Mouse (Mus musculus) cerebellum, adult 2 months (tissue): Measurements from ENCODE around the gene Cdh23. TPM values are rescaled to one million over a fixed set of nuclear protein-coding genes. Genes with fewer than 3 reads are reported as not detected.
A peak's percentile ranks its signal among the peaks of the same experiment; 100 is the strongest.

Source experiments
- DNase-seq, 2 experiments: peaks; one replicate each; pipeline ENCODE4 v3.0.0; 2021
- H3K27ac ChIP-seq: fragments of 200-500 bp; 2 replicates; pipeline ENCODE4 v1.5.1; 2012; ENCODE audit warnings: low read length, control low read depth, inconsistent platforms; ENCODE audit not compliant: insufficient read depth
- H3K27me3 ChIP-seq: fragments of 200-500 bp; 2 replicates; pipeline ENCODE4 v1.6.1; 2012; ENCODE audit warnings: inconsistent platforms, mild to moderate bottlenecking, low read length, moderate library complexity; ENCODE audit not compliant: control insufficient read depth, insufficient read depth
- H3K4me1 ChIP-seq: fragments of 200-500 bp; 2 replicates; pipeline ENCODE4 v1.6.1; 2011; ENCODE audit warnings: low read length; ENCODE audit not compliant: control insufficient read depth, insufficient read depth
- H3K4me3 ChIP-seq: fragments of 200-500 bp; replicated peaks from 2 replicates; pipeline ENCODE3; 2011; ENCODE audit warnings: mild to moderate bottlenecking, low read depth, low read length, control low read depth; ENCODE audit not compliant: insufficient read depth
- CTCF ChIP-seq: fragments of 200-500 bp; IDR thresholded peaks from 2 replicates; pipeline ENCODE4 v1.5.1; 2011; ENCODE audit warnings: low read depth, mild to moderate bottlenecking, control low read depth, low read length, moderate library complexity, borderline replicate concordance; ENCODE audit not compliant: insufficient read depth
- POLR2A ChIP-seq: fragments of 200-500 bp; IDR thresholded peaks from 2 replicates; pipeline ENCODE4 v1.6.1; 2011; ENCODE audit warnings: low read length, control low read depth, borderline replicate concordance; ENCODE audit not compliant: insufficient read depth
- WGBS: fragments of 180-500 bp; shearing (Covaris S2); methylation state at CpG from one replicate; pipeline ENCODE4 v1.1.7; 2018; 5-methylcytosine and 5-hydroxymethylcytosine counted together
- polyA plus RNA-seq: library from polyadenylated mRNA; depleted of rRNA; stranded (reverse); fragments of >200 nt; gene quantifications from 2 replicates; pipeline ENCODE4 v1.2.3, GENCODE M21; 2012

Gene Cdh23
- polyA plus RNA-seq, 1 experiment = 2.7 TPM

DNA sequence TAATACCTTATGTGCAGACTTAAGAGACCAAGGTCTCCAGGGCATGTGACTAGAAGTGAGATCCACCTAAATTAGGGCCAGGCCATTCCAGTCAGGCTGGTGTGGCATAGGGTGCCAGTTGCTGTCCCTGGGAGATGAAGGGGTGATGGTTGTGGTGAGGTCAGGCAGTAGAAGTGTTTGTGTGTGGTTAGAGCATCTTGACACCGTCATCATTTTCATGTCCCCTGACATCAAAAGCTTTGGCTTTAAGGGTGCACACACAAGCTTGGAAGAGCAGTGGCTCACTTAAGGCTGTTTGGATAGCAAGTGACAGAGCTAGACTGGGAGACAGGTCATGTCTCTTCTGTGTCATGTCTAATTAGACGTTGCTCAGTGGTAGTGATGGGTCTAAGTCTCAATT is 408.6 kb downstream of the Cdh23 start:
- Histone ChIP-seq H3K27ac (no peak overlapping the region), H3K4me3 (no peak overlapping the region), H3K27me3 (no peaks in the 10 kb centered on the region), H3K4me1 (peaks cover 58% of the 10 kb centered on the region)
- no peak for DNase-seq
- no peak for TF ChIP-seq POLR2A
- WGBS = 41% methylated on average over 2 of the region's 2 CpGs

DNA sequence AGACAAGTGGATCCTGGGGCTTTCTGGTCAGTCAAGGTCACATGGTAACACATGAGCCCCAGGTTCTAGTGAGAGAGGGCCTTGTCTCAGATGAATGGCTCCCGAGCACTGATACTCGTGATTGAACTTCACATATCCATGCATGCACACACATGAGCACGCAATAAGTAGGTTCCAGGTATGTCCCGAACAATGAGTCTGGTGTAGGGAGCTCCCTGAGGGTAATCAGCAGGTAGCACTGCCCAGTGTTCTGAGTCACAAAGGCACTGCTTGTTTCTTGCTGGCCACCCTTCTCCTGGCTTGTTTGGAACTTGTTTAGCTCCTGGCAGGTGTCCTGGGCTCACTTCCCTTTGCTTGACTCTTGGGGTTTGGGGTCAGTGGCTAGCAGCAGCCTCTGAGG is 409.1 kb downstream of the Cdh23 start:
- Histone ChIP-seq H3K27me3 (no peaks in the 10 kb centered on the region), H3K27ac (no peak overlapping the region), H3K4me3 (no peak overlapping the region), H3K4me1 (peaks cover 62% of the 10 kb centered on the region)
- WGBS = 64% methylated on average over 4 of the region's 4 CpGs
- no peak for TF ChIP-seq POLR2A
- TF ChIP-seq CTCF = no peak
- DNase-seq = no peak

GRCm38 (mm10) chr10:60286546-60286945 is 409.7 kb downstream of the Cdh23 start:
- no peak overlapping the region; the same call in 1 of the 2 replicates for H3K27ac ChIP-seq
- H3K27me3 ChIP-seq = no peaks in the 10 kb centered on the region
- TF ChIP-seq CTCF (no peak), POLR2A (no peak)
- peaks cover 66% of the 10 kb centered on the region for H3K4me1 ChIP-seq
- H3K4me3 ChIP-seq = no peak overlapping the region
- DNase-seq = no peak
- WGBS = 21% methylated on average over 7 of the region's 7 CpGs

DNA sequence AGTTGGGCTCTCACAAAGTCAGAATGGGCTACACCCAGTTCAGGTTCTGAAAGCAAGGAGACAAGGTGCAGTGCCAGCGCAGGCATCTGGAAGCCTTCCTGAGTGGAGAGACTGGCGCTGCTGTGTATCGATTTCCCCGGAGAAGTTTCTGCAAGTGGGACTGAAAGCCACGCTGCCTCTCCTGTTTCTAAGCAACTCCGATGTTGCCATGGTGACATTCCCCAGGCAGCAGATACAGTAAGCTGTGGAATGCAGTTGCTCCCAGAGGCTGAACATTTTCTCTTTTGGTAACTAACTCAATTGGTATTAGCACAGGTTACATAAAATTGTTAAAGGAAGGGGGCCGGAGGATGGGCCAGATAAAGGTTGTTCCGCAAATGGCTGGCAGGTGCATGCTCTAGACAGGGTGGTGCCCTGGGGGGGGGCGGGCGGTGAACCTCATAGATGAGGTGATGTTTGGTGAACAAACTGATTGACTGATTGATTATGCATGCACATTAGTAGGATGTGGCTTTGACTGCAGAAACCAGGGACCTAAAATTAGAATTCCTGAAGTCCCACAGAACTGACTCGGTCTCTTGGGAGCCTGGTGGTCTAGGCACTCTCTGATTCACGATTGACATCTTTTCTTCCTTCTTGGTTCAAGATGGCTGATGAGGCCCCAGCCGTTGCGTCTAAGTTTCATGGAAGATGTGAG is 410.5 kb downstream of the Cdh23 start:
- Histone ChIP-seq H3K4me3 (peak overlapping the region; percentile 25), H3K4me1 (peaks cover 69% of the 10 kb centered on the region), H3K27ac (peak overlapping the region; percentile 33; the same call in 1 of the 2 replicates), H3K27me3 (no peaks in the 10 kb centered on the region)
- TF ChIP-seq CTCF = no peak
- no peak for TF ChIP-seq POLR2A
- peak in 1 of 2 experiments; percentile 58 for DNase-seq
- 39% methylated on average over 14 of the region's 14 CpGs for WGBS

GRCm38 (mm10) chr10:60285183-60285582 is 411.1 kb downstream of the Cdh23 start:
- Histone ChIP-seq H3K4me1 (peaks cover 69% of the 10 kb centered on the region), H3K27ac (peak overlapping the region; percentile 12; the same call in 1 of the 2 replicates), H3K4me3 (peak overlapping the region; percentile 25), H3K27me3 (no peaks in the 10 kb centered on the region)
- 24% methylated on average over 8 of the region's 8 CpGs for WGBS
- DNase-seq = no peak
- TF ChIP-seq POLR2A (no peak), CTCF (no peak)

DNA sequence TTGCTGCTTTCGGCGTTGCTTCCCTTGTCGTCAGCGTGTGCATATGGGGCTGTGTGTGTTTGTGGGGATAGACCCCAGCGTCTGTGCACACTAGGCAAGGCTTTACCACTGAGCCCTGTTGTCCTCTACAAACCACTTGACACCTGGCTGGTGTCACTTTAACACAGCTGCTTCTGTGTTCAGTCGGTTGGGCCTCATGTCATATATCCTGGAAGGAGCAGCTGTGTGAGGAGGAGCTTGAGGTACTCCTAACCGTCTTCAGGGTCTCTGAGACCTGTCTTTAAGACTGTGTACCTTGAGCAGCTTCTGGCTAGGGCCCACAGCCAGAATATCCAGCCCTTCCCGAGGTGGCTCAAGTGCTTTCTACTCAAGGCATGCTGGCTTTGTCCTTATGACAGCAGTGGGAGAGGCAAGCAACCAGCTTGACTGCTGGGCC is 411.6 kb downstream of the Cdh23 start:
- DNase-seq = no peak
- H3K4me3 ChIP-seq = peak overlapping the region; percentile 6
- WGBS = 30% methylated on average over 8 of the region's 8 CpGs

GRCm38 (mm10) chr10:60284248-60284647 is 412.0 kb downstream of the Cdh23 start:
- H3K4me3 ChIP-seq = no peak overlapping the region
- TF ChIP-seq POLR2A (no peak), CTCF (no peak)

More for the DNA sequence above, 411.6 kb downstream of the Cdh23 start:
- H3K27ac ChIP-seq = peak overlapping the region; percentile 12; the same call in 1 of the 2 replicates
- TF ChIP-seq CTCF (no peak), POLR2A (no peak)
- peaks cover 70% of the 10 kb centered on the region for H3K4me1 ChIP-seq
- H3K27me3 ChIP-seq = no peaks in the 10 kb centered on the region

DNA sequence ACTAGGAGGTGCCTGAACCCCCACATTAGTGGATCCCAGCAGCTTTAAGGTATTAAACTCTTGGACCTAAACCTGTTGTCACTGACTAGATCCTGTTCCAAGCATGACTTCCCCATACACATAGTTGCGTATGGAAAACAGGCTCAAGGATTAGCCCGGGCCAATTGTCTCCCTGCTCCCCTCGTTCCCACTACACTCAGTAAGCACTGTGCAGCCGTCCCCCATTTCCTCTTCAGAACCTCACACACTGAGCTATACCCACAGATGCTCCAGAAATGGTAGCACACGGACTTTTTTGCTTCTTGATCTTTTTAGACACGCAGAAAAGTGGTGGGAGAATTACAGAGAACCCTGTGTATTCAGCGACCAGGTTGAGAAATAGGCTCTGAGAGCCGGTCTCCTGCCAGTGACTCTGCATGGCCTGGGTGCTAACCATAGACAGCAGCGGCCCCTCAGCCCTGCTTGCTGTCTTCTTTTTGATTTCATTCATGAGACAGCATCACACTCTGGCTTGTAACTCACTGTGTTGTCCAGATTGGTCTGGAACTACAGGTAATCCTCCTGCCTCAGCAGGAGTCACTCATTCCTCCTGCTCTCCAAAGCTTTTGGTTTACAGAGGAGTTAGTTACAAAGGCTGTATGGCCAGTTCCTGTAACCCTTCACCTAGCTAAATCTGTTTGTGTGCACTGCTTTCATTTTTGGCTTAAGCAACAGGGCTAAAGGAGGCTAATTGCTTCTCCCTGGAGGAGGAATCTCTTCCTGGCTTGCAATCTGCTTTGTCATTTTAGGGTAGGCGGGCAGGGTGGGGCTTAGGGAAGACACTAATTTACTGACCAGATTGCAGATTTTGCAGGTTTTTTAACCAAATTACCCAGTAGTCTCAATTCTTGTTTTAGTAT is 413.9 kb downstream of the Cdh23 start:
- DNase-seq = peak in 1 of 2 experiments; percentile 18
- no peaks in the 10 kb centered on the region for H3K27me3 ChIP-seq
- no peak overlapping the region for H3K27ac ChIP-seq
- WGBS = 56% methylated on average over 10 of the region's 10 CpGs
- H3K4me1 ChIP-seq = peaks cover 66% of the 10 kb centered on the region
- TF ChIP-seq CTCF = no peak
- TF ChIP-seq POLR2A = no peak
- H3K4me3 ChIP-seq = no peak overlapping the region

More at GRCm38 (mm10) chr10:60284248-60284647, 412.0 kb downstream of the Cdh23 start:
- DNase-seq = no peak
- H3K27me3 ChIP-seq = no peaks in the 10 kb centered on the region
- peaks cover 73% of the 10 kb centered on the region for H3K4me1 ChIP-seq
- 0 out of 2 replicates have a peak overlapping the region, but pooled peaks have one; percentile 12 for H3K27ac ChIP-seq
- 63% methylated on average over 6 of the region's 6 CpGs for WGBS
